Mouse (Mus musculus): ENCODE measurements around the gene Tasp1.
"Not testable (repeated sequence)": the region's sequence is repeated elsewhere in the genome, so short reads cannot be mapped to it uniquely, and the experiment has no call there.

Tasp1 gene

GRCm38 (mm10) chr2:140066353-140067314 is at the start of gene Tasp1:
Gene Tasp1 (minus strand): TSS chr2:140066805.
- peak; percentile 98 for DNase-seq (ENCODE audit: extremely low read depth, insufficient read length, low spot score)

- DNase-seq (ENCODE audit: extremely low read depth, insufficient read length, low spot score): no peak
Measured at GRCm38 (mm10) chr2:140113851-140114250, 47.2 kb upstream of the Tasp1 start.

GRCm38 (mm10) chr2:140108945-140109344 is 42.3 kb upstream of the Tasp1 start:
- no peak for DNase-seq (ENCODE audit: extremely low read depth, insufficient read length, low spot score)

GRCm38 (mm10) chr2:140107641-140108040 is 41.0 kb upstream of the Tasp1 start:
- DNase-seq (ENCODE audit: extremely low read depth, insufficient read length, low spot score): no peak

- peak; percentile 13 for DNase-seq (ENCODE audit: extremely low read depth, insufficient read length, low spot score)
Measured at GRCm38 (mm10) chr2:140104951-140105350, 38.3 kb upstream of the Tasp1 start.

GRCm38 (mm10) chr2:140100551-140101474 is 34.2 kb upstream of the Tasp1 start:
- DNase-seq (ENCODE audit: extremely low read depth, insufficient read length, low spot score): peak; percentile 71

GRCm38 (mm10) chr2:140099971-140100370 is 33.4 kb upstream of the Tasp1 start:
- peak; percentile 56 for DNase-seq (ENCODE audit: extremely low read depth, insufficient read length, low spot score)

- no peak for DNase-seq (ENCODE audit: extremely low read depth, insufficient read length, low spot score)
Measured at GRCm38 (mm10) chr2:140097131-140097591, 30.6 kb upstream of the Tasp1 start.

- DNase-seq (ENCODE audit: extremely low read depth, insufficient read length, low spot score): no peak
Measured at GRCm38 (mm10) chr2:140096034-140096433, 29.4 kb upstream of the Tasp1 start.

GRCm38 (mm10) chr2:140093433-140093832 is 26.8 kb upstream of the Tasp1 start:
- DNase-seq (ENCODE audit: extremely low read depth, insufficient read length, low spot score): no peak

GRCm38 (mm10) chr2:140084245-140084644 is 17.6 kb upstream of the Tasp1 start:
- DNase-seq (ENCODE audit: extremely low read depth, insufficient read length, low spot score): no peak

- no peak for DNase-seq (ENCODE audit: extremely low read depth, insufficient read length, low spot score)
Measured at GRCm38 (mm10) chr2:140080747-140081577, 14.4 kb upstream of the Tasp1 start.

- DNase-seq (ENCODE audit: extremely low read depth, insufficient read length, low spot score): not testable (repeated sequence)
Measured at GRCm38 (mm10) chr2:140079284-140079683, 12.7 kb upstream of the Tasp1 start.

GRCm38 (mm10) chr2:140078600-140079280 is 12.1 kb upstream of the Tasp1 start:
- no peak for DNase-seq (ENCODE audit: extremely low read depth, insufficient read length, low spot score)

GRCm38 (mm10) chr2:140077476-140077875 is 10.9 kb upstream of the Tasp1 start:
- no peak for DNase-seq (ENCODE audit: extremely low read depth, insufficient read length, low spot score)

GRCm38 (mm10) chr2:140075150-140075549 is 8.5 kb upstream of the Tasp1 start:
- no peak for DNase-seq (ENCODE audit: extremely low read depth, insufficient read length, low spot score)

- no peak for DNase-seq (ENCODE audit: extremely low read depth, insufficient read length, low spot score)
Measured at GRCm38 (mm10) chr2:140067516-140067915, 911 bp upstream of the Tasp1 start.

- DNase-seq (ENCODE audit: extremely low read depth, insufficient read length, low spot score): peak; percentile 38
Measured at GRCm38 (mm10) chr2:140065676-140066075, 929 bp downstream of the Tasp1 start.

- no peak for DNase-seq (ENCODE audit: extremely low read depth, insufficient read length, low spot score)
Measured at GRCm38 (mm10) chr2:140061481-140061880, 5.1 kb downstream of the Tasp1 start.

Data from 3134 (cell line).